Mouse (Mus musculus): ENCODE measurements around the gene Dph6.

DNA sequence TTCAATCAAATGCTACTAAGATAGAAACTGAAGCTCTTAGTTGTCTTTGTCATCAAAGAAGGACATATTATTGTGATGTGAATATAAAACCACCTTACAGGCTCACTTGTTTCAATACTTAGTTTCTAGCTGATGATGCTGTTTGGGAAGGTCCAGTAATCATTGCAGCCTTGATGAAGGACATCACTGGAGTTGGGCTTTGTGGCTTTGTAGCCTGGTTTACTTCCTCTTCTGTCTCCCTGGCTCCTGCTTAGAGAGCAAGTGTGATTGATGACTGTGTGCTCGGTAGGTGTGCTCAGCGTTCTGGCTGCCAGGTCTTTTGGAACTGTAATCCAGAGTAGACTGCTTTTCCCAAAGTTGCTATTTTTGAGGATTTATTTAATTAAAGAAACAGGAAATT is 55.0 kb downstream of the Dph6 start:
- TF ChIP-seq CTCF (IDR thresholded peaks at IDR 0.05; ENCODE audit: borderline replicate concordance, insufficient read depth, low read depth, low read length) = no peak
- TF ChIP-seq POLR2A (IDR thresholded peaks at IDR 0.05; ENCODE audit: borderline replicate concordance, insufficient read depth, low read length) = no peak

Data from cerebellum, adult 2 months (tissue).